Mouse (Mus musculus): ENCODE results near the gene Aldh1b1.

Aldh1b1 gene

GRCm38 (mm10) chr4:45826275-45827040 lies 27.6 kb downstream of the Aldh1b1 start, which contains the start of gene Igfbpl1:
Gene Igfbpl1, minus strand, starts transcription at chr4:45826923.
- DNase-seq, result no peak

DNA sequence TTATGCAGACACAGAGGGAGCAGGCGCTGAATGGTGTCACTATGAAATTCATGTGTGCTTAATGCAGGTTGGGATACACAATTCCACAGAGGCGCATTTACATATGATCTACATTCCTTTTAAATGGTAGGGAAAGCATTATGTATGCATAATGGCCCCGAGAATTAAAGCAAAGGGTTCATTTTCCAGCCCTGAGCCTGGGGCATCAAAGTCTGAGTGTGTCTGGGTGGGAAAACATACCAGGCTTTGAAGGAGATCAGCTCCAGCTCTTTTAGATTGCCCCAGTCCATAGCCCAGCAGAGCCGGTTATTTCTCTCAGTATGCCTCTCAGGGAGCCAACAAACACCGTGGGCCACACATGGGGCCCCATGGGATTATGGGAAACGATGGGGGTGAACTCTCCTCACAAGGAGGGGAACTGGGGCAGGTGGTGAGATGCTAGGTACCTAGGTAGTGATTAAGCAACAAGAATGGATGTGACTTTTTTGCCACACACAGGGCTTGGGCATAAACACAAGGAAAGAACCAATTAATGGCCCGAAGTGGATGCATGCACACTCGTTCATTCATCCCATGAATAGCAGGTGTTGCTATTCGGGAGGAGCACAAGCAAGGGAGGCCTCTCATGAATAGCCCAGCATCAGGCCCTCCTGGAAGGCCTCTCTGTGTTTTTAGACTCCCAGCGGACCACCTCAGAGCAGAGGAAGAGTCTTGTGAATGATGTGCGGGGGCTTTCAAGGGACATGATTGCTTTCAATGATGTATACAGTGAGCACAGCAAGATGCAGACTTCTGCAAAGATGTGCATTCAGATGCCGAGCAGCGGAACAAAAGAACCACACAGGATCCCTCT lies 31.3 kb downstream of the Aldh1b1 start:
- no peak for DNase-seq

GRCm38 (mm10) chr4:45831996-45832395 lies 33.2 kb downstream of the Aldh1b1 start:
- no peak for DNase-seq

- DNase-seq, result no peak
Observed at GRCm38 (mm10) chr4:45833461-45833860, 34.6 kb downstream of the Aldh1b1 start.

DNA sequence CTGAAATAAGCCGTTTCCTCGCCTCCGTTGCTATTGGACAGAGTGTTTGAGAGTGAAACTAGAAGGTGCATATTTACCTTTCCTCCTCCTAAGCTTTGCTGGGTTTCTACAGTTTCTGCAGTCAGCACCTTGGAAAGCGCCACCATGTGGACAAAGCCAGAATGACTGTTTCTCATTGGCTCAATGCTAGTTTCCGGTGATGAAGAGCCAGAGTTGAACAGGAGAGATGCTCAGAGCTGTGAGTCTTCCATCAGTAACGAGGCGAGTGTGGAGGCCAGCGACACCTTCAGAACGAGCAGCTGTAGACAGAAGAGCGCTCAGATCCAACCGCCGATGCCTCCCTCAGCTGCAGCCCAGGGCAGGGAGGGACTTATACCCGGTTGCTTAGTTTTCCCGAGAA lies 45.5 kb downstream of the Aldh1b1 start:
- DNase-seq, result peak; percentile 59 to 66

DNA sequence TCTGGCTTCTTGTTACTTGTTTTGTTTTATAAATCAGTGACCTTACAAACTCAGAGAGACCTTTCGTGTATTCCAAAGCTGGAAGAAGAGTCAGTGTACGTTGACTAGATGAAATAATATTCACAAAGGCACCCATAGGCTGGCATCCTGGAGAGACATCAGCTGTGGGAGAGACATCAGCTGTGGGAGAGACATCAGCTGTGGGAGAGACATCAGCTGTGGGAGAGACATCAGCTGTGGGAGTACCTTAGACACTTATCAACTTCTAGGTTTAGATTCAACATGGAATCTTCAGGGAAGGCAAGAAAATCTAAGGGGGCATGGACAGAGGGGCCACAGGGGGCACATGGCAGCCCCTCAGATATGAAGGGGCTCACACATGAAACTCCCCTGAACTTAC lies 47.4 kb downstream of the Aldh1b1 start:
- DNase-seq, result no peak

DNA sequence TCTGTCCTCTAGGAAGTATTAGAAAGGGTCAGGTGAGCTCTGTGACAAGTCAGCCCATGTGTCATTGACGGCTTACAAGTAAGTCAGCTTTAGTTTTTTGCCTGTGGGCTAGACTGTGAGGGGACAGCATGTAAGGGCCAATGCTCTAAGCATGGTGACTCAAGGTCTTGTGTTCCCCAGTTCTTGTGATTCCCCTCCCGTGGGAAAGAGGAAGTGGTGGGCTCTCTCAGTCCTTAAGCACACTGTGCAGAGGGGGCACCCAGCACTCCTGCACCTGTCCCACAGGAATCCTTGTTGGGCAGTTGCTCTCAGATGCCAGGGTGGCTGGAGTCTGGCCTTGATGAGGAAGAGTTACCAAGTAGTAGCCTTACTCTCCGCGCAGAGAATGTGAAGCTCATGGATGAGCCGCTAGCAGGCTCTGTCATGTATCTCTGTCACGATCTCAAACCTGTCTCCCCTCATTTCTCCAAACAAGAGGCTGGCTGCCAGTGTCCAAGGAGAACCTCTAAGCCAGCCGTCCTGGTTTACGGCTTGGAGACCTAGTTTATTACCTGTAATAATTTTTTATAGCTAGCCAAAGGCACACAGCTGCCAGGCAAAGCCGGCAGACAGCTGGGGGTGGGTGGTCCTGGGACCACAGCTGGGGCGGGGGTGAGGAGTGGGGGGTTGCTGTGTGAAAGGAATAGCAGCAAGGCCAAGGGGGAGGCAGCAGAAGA lies 49.4 kb downstream of the Aldh1b1 start, which contains the start of gene Stra6l:
Gene Stra6l, plus strand, starts transcription at position 556 of the 716 bp plus-strand sequence.
- DNase-seq, result no peak

DNA sequence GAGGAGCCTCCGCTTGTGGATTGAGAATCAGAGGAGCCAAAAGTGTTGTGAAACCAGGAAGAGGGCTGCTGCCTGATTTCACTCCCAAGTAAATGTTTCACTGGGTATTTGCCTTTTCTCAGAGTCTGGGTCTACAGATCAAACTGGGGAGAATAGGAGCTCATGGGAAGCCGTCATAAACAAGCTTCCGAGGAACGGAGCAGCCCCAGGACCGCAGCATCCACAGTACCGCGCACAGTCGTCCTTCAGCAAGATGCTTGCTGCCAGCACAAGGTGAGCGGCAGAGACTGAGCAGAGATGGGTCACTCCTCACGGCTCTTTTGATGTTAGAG lies 50.0 kb downstream of the Aldh1b1 start:
- no peak for DNase-seq

GRCm38 (mm10) chr4:45849419-45849818 lies 50.6 kb downstream of the Aldh1b1 start:
- DNase-seq, result no peak

DNA sequence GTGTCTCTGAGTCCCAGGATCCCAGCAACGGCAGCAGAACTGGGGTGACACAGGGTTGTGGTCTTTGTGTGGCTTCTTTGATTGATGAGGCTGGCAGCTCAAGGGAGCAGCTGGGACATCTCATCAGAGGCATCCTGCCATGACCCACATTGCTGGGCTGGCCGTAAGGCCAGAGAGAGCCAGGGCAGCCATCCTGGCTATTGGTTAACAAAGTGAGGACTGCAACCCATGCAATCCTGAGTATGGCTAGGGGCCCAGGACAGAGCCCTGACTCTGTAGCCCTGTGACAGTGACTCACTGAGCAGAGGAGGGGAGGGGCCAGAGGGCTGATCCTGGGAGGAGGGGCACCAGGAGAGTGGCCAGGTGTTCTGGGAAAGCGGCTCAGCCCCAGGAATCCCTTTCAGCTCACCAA lies 52.8 kb downstream of the Aldh1b1 start:
- DNase-seq, result no peak

- no peak for DNase-seq
Observed at GRCm38 (mm10) chr4:45853496-45854246, 54.8 kb downstream of the Aldh1b1 start.
